Comparison of ENCODE assay signal across 22 mouse cellular contexts in the genomic region with DNA sequence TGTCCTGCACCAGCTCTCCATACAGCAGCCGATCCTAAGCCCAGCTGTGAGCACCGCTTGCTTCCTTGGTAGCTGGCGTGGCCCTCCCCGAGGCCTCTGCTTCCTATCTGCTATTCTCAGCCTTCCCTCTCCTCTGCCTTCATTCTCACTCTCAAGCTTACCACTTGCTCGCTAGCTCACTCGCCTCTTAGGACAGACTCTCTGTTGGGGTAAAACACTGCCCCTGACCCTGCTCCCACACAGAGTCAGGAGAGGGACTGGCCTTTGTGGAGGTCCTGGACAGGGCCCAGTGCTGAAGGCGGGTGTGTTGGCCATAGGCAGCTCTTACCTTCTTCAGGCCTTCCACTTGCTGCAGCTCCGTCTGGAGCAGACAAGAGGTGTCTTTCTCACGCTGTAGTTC. TPM values are rescaled to one million over a fixed set of nuclear protein-coding genes. Genes with fewer than 3 reads are reported as not detected.
"Had no signal": no experiment of that assay in that cellular context is flagged by ENCODE, and none has a peak within 500 bp of the region (broad histone marks: within the 10 kb centered on the region; RNA-seq: fewer than 3 reads in every experiment).

No protein-coding gene starts in this region.

- H3K27me3 ChIP-seq: limb, embryonic 13.5 days; liver, embryonic 12.5 days; liver, embryonic 15.5 days; lung, embryonic 15.5 days; midbrain, embryonic 13.5 days had no signal

- H3K4me3 ChIP-seq: limb, embryonic 10.5 days; limb, embryonic 13.5 days; liver, embryonic 12.5 days; liver, embryonic 15.5 days; lung, embryonic 15.5 days; midbrain, embryonic 13.5 days had no signal

- H3K4me1 ChIP-seq: limb, embryonic 10.5 days; limb, embryonic 13.5 days; liver, embryonic 12.5 days; liver, embryonic 15.5 days; lung, embryonic 15.5 days; midbrain, embryonic 13.5 days had no signal

- H3K27ac ChIP-seq: limb, embryonic 10.5 days; limb, embryonic 13.5 days; liver, embryonic 12.5 days; liver, embryonic 15.5 days; lung, embryonic 15.5 days; midbrain, embryonic 13.5 days; stomach, postnatal 0 days had no signal

- H3K9me3 ChIP-seq: limb, embryonic 10.5 days; limb, embryonic 13.5 days; liver, embryonic 12.5 days; liver, embryonic 15.5 days; lung, embryonic 15.5 days; midbrain, embryonic 13.5 days had no signal

- H3K9ac ChIP-seq: limb, embryonic 13.5 days; liver, embryonic 12.5 days; liver, embryonic 15.5 days; lung, embryonic 15.5 days; midbrain, embryonic 13.5 days had no signal

- ATAC-seq: liver, embryonic 12.5 days; midbrain, embryonic 13.5 days; midbrain, embryonic 16.5 days had no signal

- DNase-seq: kidney, adult 18-20 months; kidney, adult 9 months; kidney, postnatal 14 days; kidney, postnatal 4 days; liver; lung, adult 18-20 months; lung, postnatal 10 days; lung, postnatal 36 days; right cerebral cortex, postnatal 4 days; thymus, adult 18-20 months; thymus, postnatal 36 days had no signal

- H3K4me2 ChIP-seq: limb, embryonic 13.5 days; liver, embryonic 12.5 days; liver, embryonic 15.5 days; lung, embryonic 15.5 days; midbrain, embryonic 13.5 days had no signal

RNA-seq across cellular contexts. Expression of gene Cby3, which starts 43.1 kb away (rescaled TPM):
- total RNA-seq: layer of hippocampus, adult 18-20 months; layer of hippocampus, postnatal 14 days had no signal
- polyA plus RNA-seq: liver, embryonic 15.5 days; neural tube, embryonic 11.5 days had no signal
